Mouse (Mus musculus): Measurements from ENCODE around the gene Cbx1. TPM values are rescaled to one million over a fixed set of nuclear protein-coding genes. Genes with fewer than 3 reads are reported as not detected.

Gene Cbx1
- total RNA-seq, 4 experiments from 2014 or later: 40.1 to 52.0 (median 44.0) TPM

GRCm38 (mm10) chr11:96814443-96814842, 25.5 kb downstream of the Cbx1 start:
- DNase-seq (ENCODE audit: low spot score in 2 of 2): no peak

GRCm38 (mm10) chr11:96815895-96816294, 27.0 kb downstream of the Cbx1 start:
- no peak for DNase-seq (ENCODE audit: low spot score in 2 of 2)

- no peak for DNase-seq (ENCODE audit: low spot score in 2 of 2)
These were observed 27.6 kb downstream of the Cbx1 start for GRCm38 (mm10) chr11:96816494-96816893.

- no peak for DNase-seq (ENCODE audit: low spot score in 2 of 2)
These were observed 28.1 kb downstream of the Cbx1 start for GRCm38 (mm10) chr11:96816979-96817378.

DNA sequence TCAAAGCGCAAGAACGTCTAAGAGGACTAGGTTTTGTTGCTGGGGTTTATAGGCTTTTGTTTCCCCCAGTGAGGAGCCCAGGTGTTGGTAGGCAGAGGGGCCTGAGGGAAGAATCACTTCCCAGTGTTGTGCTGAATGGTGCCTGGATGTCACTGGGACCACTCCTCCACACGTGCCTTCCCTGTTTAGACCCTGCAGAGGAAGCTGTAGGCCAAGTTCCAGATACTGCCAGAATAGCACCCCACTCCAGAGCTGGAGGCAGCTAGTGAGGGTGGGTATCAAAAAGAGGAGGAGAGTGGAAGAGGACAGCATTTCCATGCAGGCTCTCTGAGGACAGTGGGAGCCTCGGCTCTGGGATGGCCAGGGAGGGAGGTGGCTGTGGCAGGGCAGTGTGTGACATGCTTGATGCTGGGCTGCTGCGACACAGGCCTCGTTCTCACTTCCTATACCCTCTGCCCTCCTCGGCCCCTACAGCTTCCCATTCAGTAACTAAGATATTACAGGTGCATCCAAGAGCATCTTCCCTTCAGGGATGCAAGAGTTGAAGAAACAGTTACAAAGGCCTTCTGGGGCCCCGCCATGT, 29.3 kb downstream of the Cbx1 start:
- DNase-seq (ENCODE audit: low spot score in 2 of 2): no peak

- DNase-seq (ENCODE audit: low spot score in 2 of 2): no peak
These were observed 33.0 kb downstream of the Cbx1 start for GRCm38 (mm10) chr11:96821956-96822355.

- DNase-seq (ENCODE audit: low spot score in 2 of 2): no peak
These were observed 33.9 kb downstream of the Cbx1 start for GRCm38 (mm10) chr11:96822675-96823470.

- no peak for DNase-seq (ENCODE audit: low spot score in 2 of 2)
These were observed 34.5 kb downstream of the Cbx1 start for GRCm38 (mm10) chr11:96823471-96823837.

GRCm38 (mm10) chr11:96823880-96824782, 35.2 kb downstream of the Cbx1 start:
- peak; percentile 81 to 83 for DNase-seq (ENCODE audit: low spot score in 2 of 2)

GRCm38 (mm10) chr11:96824783-96825495, 36.0 kb downstream of the Cbx1 start:
- DNase-seq (ENCODE audit: low spot score in 2 of 2): no peak

DNA sequence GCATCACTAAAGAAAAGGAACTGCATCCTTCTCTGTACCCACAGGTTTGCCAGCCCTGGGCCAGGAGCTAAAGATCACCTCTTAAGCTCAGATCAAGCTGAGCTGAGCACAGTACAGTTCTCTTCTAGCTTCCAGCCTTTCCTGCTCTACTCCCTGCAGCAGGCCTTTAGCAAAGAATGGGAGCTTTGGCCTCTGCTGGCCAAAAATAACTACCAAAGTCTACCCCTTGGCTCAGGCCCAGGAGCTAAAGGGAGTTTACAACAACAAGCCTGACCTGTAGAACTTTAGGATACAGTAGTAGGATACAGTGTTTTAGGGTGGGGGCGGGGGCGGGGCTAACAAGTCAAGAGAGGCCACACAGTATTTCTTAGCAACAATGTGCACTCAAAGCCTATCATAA, 37.6 kb downstream of the Cbx1 start:
- DNase-seq (ENCODE audit: low spot score in 2 of 2): no peak

DNA sequence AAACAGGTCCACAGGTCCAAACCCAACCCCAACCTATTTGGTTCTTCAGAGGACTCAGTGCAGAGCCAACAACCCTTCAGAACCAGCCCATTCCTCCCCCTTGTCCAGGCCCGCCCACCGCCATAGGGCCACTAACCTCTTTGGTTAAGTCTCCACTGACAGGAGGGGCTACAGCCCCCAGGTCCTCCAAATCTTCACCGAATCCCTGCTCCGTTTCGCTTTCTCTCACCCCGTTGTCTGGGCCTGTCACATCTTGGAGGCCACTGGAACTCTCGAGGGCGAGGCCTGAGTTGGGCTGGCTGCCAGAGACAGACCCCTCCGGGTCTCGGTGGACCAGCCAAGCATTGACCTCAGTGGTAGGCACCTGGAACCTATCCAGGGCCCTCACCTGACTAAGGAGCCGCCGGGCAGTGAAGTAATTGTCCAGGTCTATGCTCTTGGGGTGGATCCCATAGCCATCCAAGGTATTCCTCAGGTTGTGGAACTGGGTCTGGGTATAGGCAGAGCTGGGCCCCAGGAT, 38.2 kb downstream of the Cbx1 start:
- no peak for DNase-seq (ENCODE audit: low spot score in 2 of 2)

GRCm38 (mm10) chr11:96827917-96828316, 39.0 kb downstream of the Cbx1 start:
- no peak for DNase-seq (ENCODE audit: low spot score in 2 of 2)

DNA sequence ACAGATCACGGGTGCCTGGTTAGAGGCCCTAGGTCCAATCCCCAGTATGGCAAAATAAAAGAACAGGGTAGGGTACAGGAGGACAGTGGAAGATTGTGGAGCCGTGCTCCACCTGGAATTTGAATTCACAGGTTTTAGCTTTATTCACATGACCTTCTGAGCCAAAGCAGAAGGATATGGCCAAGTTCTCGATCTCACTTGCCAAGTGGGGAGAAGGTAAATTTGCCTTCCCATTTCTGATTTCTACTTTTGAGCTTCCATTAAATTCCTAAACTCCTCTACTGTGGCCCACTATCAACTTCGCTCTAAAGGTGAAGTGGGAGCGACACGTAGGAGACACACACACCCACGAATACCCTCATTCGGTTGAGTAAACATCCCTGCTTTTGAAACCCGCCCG, 40.0 kb downstream of the Cbx1 start:
- DNase-seq (ENCODE audit: low spot score in 2 of 2): no peak

DNA sequence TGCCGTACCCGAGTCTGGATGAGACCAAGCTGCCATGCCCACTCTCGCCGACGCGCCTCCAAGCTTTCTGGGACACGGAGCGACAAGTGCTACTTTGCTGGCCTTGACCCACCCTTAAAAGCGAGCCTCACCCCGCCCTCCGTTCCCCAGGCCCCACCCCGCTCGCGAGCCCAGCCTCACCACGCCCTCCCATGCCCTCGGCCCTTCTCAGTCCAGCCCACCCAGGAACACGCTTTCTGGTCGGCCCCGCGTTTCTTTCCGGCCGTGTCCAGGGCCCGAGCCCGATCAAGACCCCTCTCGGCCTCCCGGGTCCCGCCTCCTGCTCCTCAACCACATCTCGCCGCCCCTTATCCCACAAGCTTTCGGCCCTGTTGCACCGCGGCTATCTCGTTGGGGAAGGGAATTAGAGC, 40.5 kb downstream of the Cbx1 start:
- DNase-seq (ENCODE audit: low spot score in 2 of 2): peak in 1 of 2 experiments; percentile 45

DNA sequence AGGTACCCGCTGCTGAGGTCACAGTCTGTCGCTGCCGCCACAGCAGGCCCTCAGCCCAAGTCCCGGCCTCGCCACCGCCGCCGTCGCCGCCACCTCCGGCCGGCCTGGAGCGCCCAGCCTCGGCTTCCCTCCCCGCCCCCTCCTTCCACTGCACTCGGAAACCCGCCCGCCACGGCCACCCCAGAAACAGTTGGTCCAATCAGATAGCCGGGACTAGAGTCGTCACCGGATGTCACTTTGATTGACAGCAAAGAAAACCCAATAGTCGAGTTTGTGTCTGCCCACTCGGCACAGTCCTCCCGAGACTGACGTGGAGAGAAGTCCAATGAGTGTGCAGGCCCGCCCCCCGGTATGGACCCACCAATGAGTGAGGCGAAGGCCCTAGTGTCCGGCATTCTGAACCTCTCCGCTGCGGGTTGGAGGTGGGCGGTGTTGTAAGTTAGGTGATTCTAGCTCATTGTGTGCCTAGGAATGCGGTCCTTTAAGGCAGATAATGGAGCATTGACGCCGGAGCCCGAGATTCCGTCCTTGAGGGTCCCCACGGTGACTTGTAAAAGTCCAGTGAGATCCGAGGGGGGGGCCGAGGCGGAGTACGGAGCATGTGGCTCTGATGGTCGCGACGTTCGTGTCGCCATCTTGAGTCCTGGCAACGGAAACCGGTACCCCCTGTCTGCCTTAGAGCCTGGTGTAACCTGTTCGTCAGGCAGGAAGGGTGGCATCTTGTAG, 41.0 kb downstream of the Cbx1 start, which contains the start of gene Nfe2l1:
Gene Nfe2l1, minus strand, starts transcription at position 156 of the 726 bp plus-strand sequence.
- peak; percentile 99 to 100 for DNase-seq (ENCODE audit: low spot score in 2 of 2)

- no peak for DNase-seq (ENCODE audit: low spot score in 2 of 2)
These were observed 41.8 kb downstream of the Cbx1 start for GRCm38 (mm10) chr11:96830539-96831216.

- no peak for DNase-seq (ENCODE audit: low spot score in 2 of 2)
These were observed 42.6 kb downstream of the Cbx1 start for GRCm38 (mm10) chr11:96831516-96831915.

- DNase-seq (ENCODE audit: low spot score in 2 of 2): no peak
These were observed 43.6 kb downstream of the Cbx1 start for GRCm38 (mm10) chr11:96832541-96832940.

- no peak for DNase-seq (ENCODE audit: low spot score in 2 of 2)
These were observed 44.0 kb downstream of the Cbx1 start for GRCm38 (mm10) chr11:96832973-96833372.

Data from layer of hippocampus, adult 8-10 months (tissue).